29 mouse cellular contexts compared by ENCODE assay signal in genomic region chr4:153861420-153861819, GRCm38 (mm10).
A peak's percentile ranks its signal among the peaks of the same experiment; 100 is the strongest.
DNase-seq lines count a peak whose midpoint lies in the region; ATAC-seq and TF ChIP-seq lines count a peak whose summit lies in the region.
"Had no signal": no experiment of that assay in that cellular context is flagged by ENCODE, and none has a peak within 500 bp of the region (broad histone marks: within the 10 kb centered on the region; RNA-seq: fewer than 3 reads in every experiment).

No protein-coding gene starts in this region.

- no peaks in the 10 kb centered on the region for H3K36me3 ChIP-seq in kidney, postnatal 0 days (ENCODE audit: insufficient read depth, low read length)
- no peaks in the 10 kb centered on the region for H3K36me3 ChIP-seq in kidney, adult 2 months (ENCODE audit: control insufficient read depth, insufficient read depth, low read length)
- H3K36me3 ChIP-seq in E14TG2a.4 (ENCODE audit: insufficient read depth, low read length) (no peaks in the 10 kb centered on the region), ES-E14 (ENCODE audit: control insufficient read depth, insufficient read depth, low read length, poor library complexity, severe bottlenecking) (no peaks in the 10 kb centered on the region)
- H3K36me3 ChIP-seq: embryonic facial prominence, embryonic 15.5 days; heart, embryonic 13.5 days; intestine, embryonic 15.5 days; limb, embryonic 13.5 days; liver, embryonic 12.5 days; midbrain, embryonic 12.5 days; neural tube, embryonic 15.5 days had no signal

- H3K4me2 ChIP-seq in kidney, postnatal 0 days (ENCODE audit: low read length): no peak overlapping the region
- H3K4me2 ChIP-seq: embryonic facial prominence, embryonic 15.5 days; heart, embryonic 13.5 days; hindbrain, embryonic 14.5 days; intestine, embryonic 15.5 days; limb, embryonic 13.5 days; liver, embryonic 12.5 days; midbrain, embryonic 12.5 days; neural tube, embryonic 15.5 days had no signal

- no peak overlapping the region for H3K9ac ChIP-seq in kidney, postnatal 0 days (ENCODE audit: low read depth, low read length)
- H3K9ac ChIP-seq in ES-E14 (ENCODE audit: insufficient read depth, low read depth, low read length, poor library complexity, severe bottlenecking): no peak overlapping the region
- H3K9ac ChIP-seq: embryonic facial prominence, embryonic 15.5 days; heart, embryonic 13.5 days; hindbrain, embryonic 14.5 days; intestine, embryonic 15.5 days; limb, embryonic 13.5 days; liver, embryonic 12.5 days; midbrain, embryonic 12.5 days; neural tube, embryonic 15.5 days had no signal

- WGBS in kidney, postnatal 0 days: 57% methylated on average over 8 of the region's 8 CpGs
- 66% methylated on average over 8 of the region's 8 CpGs for WGBS in kidney, adult 2 months

- no peaks in the 10 kb centered on the region for H3K27me3 ChIP-seq in kidney, postnatal 0 days (ENCODE audit: insufficient read depth, low read length)
- no peaks in the 10 kb centered on the region for H3K27me3 ChIP-seq in kidney, adult 2 months (replicated peaks; ENCODE audit: control insufficient read depth, insufficient read depth, low read length)
- H3K27me3 ChIP-seq in E14TG2a.4 (ENCODE audit: insufficient read depth, low read length): 0 out of 2 replicates have a peak, but pooled peaks cover 3% of the 10 kb centered on the region
- H3K27me3 ChIP-seq: embryonic facial prominence, embryonic 15.5 days; intestine, embryonic 15.5 days; liver, embryonic 12.5 days had no signal

- in situ Hi-C loops in ES-E14 (cut with MboI; ENCODE audit: low sequenced_read_pairs in 2 of 2, unreplicated experiment in 2 of 2): no loop called here

- no peaks in the 10 kb centered on the region for H3K4me1 ChIP-seq in kidney, postnatal 0 days (replicated peaks; ENCODE audit: insufficient read depth, low read length)
- no peaks in the 10 kb centered on the region for H3K4me1 ChIP-seq in kidney, adult 2 months (ENCODE audit: control insufficient read depth, insufficient read depth, low read length)
- H3K4me1 ChIP-seq in E14TG2a.4 (replicated peaks; ENCODE audit: low read depth, low read length) (peaks cover 80% of the 10 kb centered on the region), ES-E14 (ENCODE audit: control insufficient read depth in 2 of 2, insufficient read depth in 2 of 2, low read length in 2 of 2, poor library complexity in 1 of 2) (peaks cover 2 to 19% of the 10 kb centered on the region in 2 experiments; a peak in 3 of 4 replicates)
- H3K4me1 ChIP-seq: embryonic facial prominence, embryonic 15.5 days; heart, embryonic 13.5 days; intestine, embryonic 15.5 days; limb, embryonic 13.5 days; liver, embryonic 12.5 days; neural tube, embryonic 15.5 days had no signal

- no peak overlapping the region for H3K27ac ChIP-seq in kidney, postnatal 0 days
- no peak overlapping the region for H3K27ac ChIP-seq in kidney, adult 2 months (ENCODE audit: insufficient read depth, low read depth, low read length)
- H3K27ac ChIP-seq in ES-E14 (ENCODE audit: insufficient read depth, low read depth, low read length, poor library complexity, severe bottlenecking): peak overlapping the region; percentile 61; the same call in 1 of the 2 replicates
- H3K27ac ChIP-seq: embryonic facial prominence, embryonic 15.5 days; heart, embryonic 13.5 days; hindbrain, embryonic 14.5 days; intestine, embryonic 15.5 days; limb, embryonic 13.5 days; liver, embryonic 12.5 days; midbrain, embryonic 12.5 days; neural tube, embryonic 15.5 days had no signal

- no peaks in the 10 kb centered on the region for H3K9me3 ChIP-seq in kidney, postnatal 0 days (replicated peaks; ENCODE audit: low read length)
- H3K9me3 ChIP-seq in E14TG2a.4 (ENCODE audit: low read length) (no peaks in the 10 kb centered on the region), ES-E14 (ENCODE audit: control insufficient read depth, insufficient read depth, low read depth, low read length) (no peaks in the 10 kb centered on the region)
- H3K9me3 ChIP-seq: embryonic facial prominence, embryonic 15.5 days; heart, embryonic 13.5 days; intestine, embryonic 15.5 days; limb, embryonic 13.5 days; midbrain, embryonic 12.5 days; neural tube, embryonic 15.5 days had no signal

- DNase-seq in kidney, postnatal 0 days (ENCODE audit: low spot score): peak; percentile 3
- DNase-seq in kidney, adult 2 months: no peak
- no peak for DNase-seq in ES-E14 (ENCODE audit: low read depth, low spot score)
- DNase-seq in retina, adult 2 months (ENCODE audit: low read depth, low spot score): peak; percentile 6
- DNase-seq in right cerebral cortex, postnatal 36 days (ENCODE audit: low spot score in 2 of 2): no peak
- no peak for DNase-seq in testis, postnatal 10 days (ENCODE audit: low spot score)
- DNase-seq: adrenal gland, postnatal 25 days; cerebellum, adult 11 months; cerebellum, adult 9-11 months; gastrocnemius, postnatal 14 days; heart, adult 18-20 months; heart, postnatal 14 days; kidney, postnatal 36 days; lung, adult 18-20 months; lung, postnatal 10 days; right cerebral cortex, postnatal 25 days; thymus, adult 18-20 months; thymus, postnatal 36 days had no signal

- H3K4me3 ChIP-seq in kidney, postnatal 0 days (replicated peaks; ENCODE audit: low read depth, low read length): no peak overlapping the region
- H3K4me3 ChIP-seq in kidney, adult 2 months (ENCODE audit: insufficient read depth, low read depth, low read length): no peak overlapping the region
- H3K4me3 ChIP-seq in E14TG2a.4 (replicated peaks; ENCODE audit: low read length) (peak overlapping the region; percentile 17; the same call in 1 of the 2 replicates), ES-E14 (ENCODE audit: insufficient read depth in 1 of 2, low read depth in 1 of 2, low read length in 2 of 2, poor library complexity in 1 of 2, severe bottlenecking in 1 of 2) (no peak overlapping the region)
- H3K4me3 ChIP-seq: embryonic facial prominence, embryonic 15.5 days; heart, embryonic 13.5 days; intestine, embryonic 15.5 days; limb, embryonic 13.5 days; liver, embryonic 12.5 days; midbrain, embryonic 12.5 days; myocyte; neural tube, embryonic 15.5 days had no signal

- TF ChIP-seq POLR2A in kidney, adult 2 months (IDR thresholded peaks at IDR 0.05; ENCODE audit: low read depth, low read length): no peak

- TF ChIP-seq CTCF in kidney, postnatal 0 days (IDR thresholded peaks at IDR 0.05; ENCODE audit: low read depth): no peak
- TF ChIP-seq CTCF in kidney, adult 2 months (conservative IDR thresholded peaks at IDR 0.05; ENCODE audit: insufficient read depth, insufficient read length, low read depth, low read length): no peak
- no peak for TF ChIP-seq CTCF in E14TG2a.4 (conservative IDR thresholded peaks at IDR 0.05; ENCODE audit: low read length)

- ATAC-seq in kidney, postnatal 0 days (replicated peaks; ENCODE audit: low FRiP score, low read depth): no peak
- ATAC-seq: forebrain, embryonic 16.5 days; intestine, embryonic 15.5 days had no signal

TF ChIP-seq in ES-E14, 5 proteins besides CTCF, POLR2A, EP300 and RAD21:
- TF ChIP-seq ZNF384 (IDR thresholded peaks at IDR 0.05; ENCODE audit: low read depth, low read length) (no peak), MAFK (IDR thresholded peaks at IDR 0.05; ENCODE audit: insufficient read depth, low read depth, low read length) (no peak), CHD2 (IDR thresholded peaks at IDR 0.05; ENCODE audit: low read depth, low read length) (no peak), HCFC1 (IDR thresholded peaks at IDR 0.05; ENCODE audit: borderline replicate concordance, insufficient read depth, low read length) (no peak), ZC3H11A (IDR thresholded peaks at IDR 0.05; ENCODE audit: borderline replicate concordance, low read depth, low read length) (no peak)

Comparison
In these comparisons a context has a peak if more than half of its experiments do, and no peak if none do; other contexts are left out.
1. DNase-seq: peak in kidney, postnatal 0 days (single experiment) and retina, adult 2 months (single experiment); none in kidney, adult 2 months (single experiment), ES-E14 (single experiment), right cerebral cortex, postnatal 36 days (0 of 2) and testis, postnatal 10 days (single experiment).